Mouse (Mus musculus): ENCODE measurements at regions not wholly inside any gene's neighbourhood (a gene's known extent, or its start where the extent isn't known, plus 50 kb on each side); places are given as distances from the start of the nearest gene placed in this dataset.

- DNase-seq (ENCODE audit: low spot score in 2 of 2): no peak
Measured at GRCm38 (mm10) chr16:5673372-5673960, 211.7 kb upstream of the Rbfox1 start.

- DNase-seq (ENCODE audit: low spot score in 2 of 2): no peak
Measured at GRCm38 (mm10) chr16:5672871-5673270, 212.3 kb upstream of the Rbfox1 start.

- no peak for DNase-seq (ENCODE audit: low spot score in 2 of 2)
Measured at GRCm38 (mm10) chr16:5668403-5668967, 216.7 kb upstream of the Rbfox1 start.

- DNase-seq (ENCODE audit: low spot score in 2 of 2): peak; percentile 26 to 40
Measured at GRCm38 (mm10) chr16:5661918-5662317, 223.2 kb upstream of the Rbfox1 start.

- DNase-seq (ENCODE audit: low spot score in 2 of 2): no peak
Measured at GRCm38 (mm10) chr16:5651551-5651950, 233.6 kb upstream of the Rbfox1 start.

- no peak for DNase-seq (ENCODE audit: low spot score in 2 of 2)
Measured at GRCm38 (mm10) chr16:5651002-5651401, 234.2 kb upstream of the Rbfox1 start.

- no peak for DNase-seq (ENCODE audit: low spot score in 2 of 2)
Measured at GRCm38 (mm10) chr16:5639956-5640355, 245.2 kb upstream of the Rbfox1 start.

GRCm38 (mm10) chr16:5629996-5630395 lies 255.2 kb upstream of the Rbfox1 start:
- no peak for DNase-seq (ENCODE audit: low spot score in 2 of 2)

- DNase-seq (ENCODE audit: low spot score in 2 of 2): no peak
Measured at GRCm38 (mm10) chr16:5627910-5628309, 257.2 kb upstream of the Rbfox1 start.

GRCm38 (mm10) chr16:5627117-5627909 lies 257.8 kb upstream of the Rbfox1 start:
- no peak for DNase-seq (ENCODE audit: low spot score in 2 of 2)

GRCm38 (mm10) chr16:5625159-5625558 lies 260.0 kb upstream of the Rbfox1 start:
- DNase-seq (ENCODE audit: low spot score in 2 of 2): no peak

GRCm38 (mm10) chr16:5620566-5620965 lies 264.6 kb upstream of the Rbfox1 start:
- no peak for DNase-seq (ENCODE audit: low spot score in 2 of 2)

- no peak for DNase-seq (ENCODE audit: low spot score in 2 of 2)
Measured at GRCm38 (mm10) chr16:5616356-5616755, 268.8 kb upstream of the Rbfox1 start.

GRCm38 (mm10) chr16:5595359-5595758 lies 289.8 kb upstream of the Rbfox1 start:
- DNase-seq (ENCODE audit: low spot score in 2 of 2): peak; percentile 24 to 43

GRCm38 (mm10) chr16:5578333-5578732 lies 306.8 kb upstream of the Rbfox1 start:
- no peak for DNase-seq (ENCODE audit: low spot score in 2 of 2)

GRCm38 (mm10) chr16:5572780-5573179 lies 312.4 kb upstream of the Rbfox1 start:
- no peak for DNase-seq (ENCODE audit: low spot score in 2 of 2)

GRCm38 (mm10) chr16:5570619-5571018 lies 314.5 kb upstream of the Rbfox1 start:
- no peak for DNase-seq (ENCODE audit: low spot score in 2 of 2)

GRCm38 (mm10) chr16:5569101-5569500 lies 313.3 kb upstream of the Eef2kmt start:
- no peak for DNase-seq (ENCODE audit: low spot score in 2 of 2)

GRCm38 (mm10) chr16:5549026-5549425 lies 293.2 kb upstream of the Eef2kmt start:
- DNase-seq (ENCODE audit: low spot score in 2 of 2): no peak

GRCm38 (mm10) chr16:5548602-5549001 lies 292.8 kb upstream of the Eef2kmt start:
- no peak for DNase-seq (ENCODE audit: low spot score in 2 of 2)

- DNase-seq (ENCODE audit: low spot score in 2 of 2): no peak
Measured at GRCm38 (mm10) chr16:5546808-5547207, 291.0 kb upstream of the Eef2kmt start.

GRCm38 (mm10) chr16:5545801-5546200 lies 290.0 kb upstream of the Eef2kmt start:
- DNase-seq (ENCODE audit: low spot score in 2 of 2): no peak

- no peak for DNase-seq (ENCODE audit: low spot score in 2 of 2)
Measured at GRCm38 (mm10) chr16:5544436-5544835, 288.7 kb upstream of the Eef2kmt start.
